Mouse (Mus musculus) midbrain, embryonic 12.5 days (tissue): Measurements from ENCODE around the gene Ppfia3. TPM values are rescaled to one million over a fixed set of nuclear protein-coding genes. Genes with fewer than 3 reads are reported as not detected.
A peak's percentile ranks its signal among the peaks of the same experiment; 100 is the strongest.

Experiments used
- ATAC-seq: fragments of 200-750 bp; cut with Nextera tagmentation; 2 replicates; pipeline ENCODE4 v1.8.0; 2017; ENCODE audit warnings: low read depth, moderate TSS enrichment, moderate library complexity; ENCODE audit not compliant: low FRiP score
- H3K27ac ChIP-seq: fragments of 300-500 bp; sonication (generic); replicated peaks from 2 replicates; pipeline ENCODE4 v1.5.1; 2016; ENCODE audit warnings: mild to moderate bottlenecking
- H3K27me3 ChIP-seq: fragments of 300-500 bp; sonication (generic); 2 replicates; pipeline ENCODE4 v1.6.1; 2016; ENCODE audit warnings: mild to moderate bottlenecking
- H3K36me3 ChIP-seq: fragments of 300-500 bp; sonication (generic); 2 replicates; pipeline ENCODE4 v1.6.1; 2016
- H3K4me1 ChIP-seq: fragments of 300-500 bp; sonication (generic); 2 replicates; pipeline ENCODE4 v1.6.1; 2016
- H3K4me2 ChIP-seq: fragments of 300-500 bp; sonication (generic); replicated peaks from 2 replicates; pipeline ENCODE4 v1.6.1; 2016; ENCODE audit warnings: mild to moderate bottlenecking, moderate library complexity
- H3K4me3 ChIP-seq: fragments of 300-500 bp; sonication (generic); 2 replicates; pipeline ENCODE4 v1.5.1; 2016; ENCODE audit warnings: mild to moderate bottlenecking
- H3K9ac ChIP-seq: fragments of 300-500 bp; sonication (generic); replicated peaks from 2 replicates; pipeline ENCODE4 v1.6.1; 2016; ENCODE audit warnings: mild to moderate bottlenecking, moderate library complexity
- H3K9me3 ChIP-seq: fragments of 300-500 bp; sonication (generic); 2 replicates; pipeline ENCODE4 v1.6.1; 2016; ENCODE audit warnings: mild to moderate bottlenecking
- WGBS: fragments of 180-500 bp; shearing (Covaris S2); methylation state at CpG from one replicate; pipeline ENCODE4 v1.1.7; 2016; 5-methylcytosine and 5-hydroxymethylcytosine counted together
- polyA plus RNA-seq: library from polyadenylated mRNA; unstranded; fragments of >200 nt; fragmentation: Nextera tagmentation; extraction: Ambion mirVana; gene quantifications from 2 replicates; pipeline ENCODE4 v1.2.1, GENCODE M21; 2016

Gene Ppfia3
- polyA plus RNA-seq, 1 experiment from 2014 or later, result 15.0 TPM

DNA sequence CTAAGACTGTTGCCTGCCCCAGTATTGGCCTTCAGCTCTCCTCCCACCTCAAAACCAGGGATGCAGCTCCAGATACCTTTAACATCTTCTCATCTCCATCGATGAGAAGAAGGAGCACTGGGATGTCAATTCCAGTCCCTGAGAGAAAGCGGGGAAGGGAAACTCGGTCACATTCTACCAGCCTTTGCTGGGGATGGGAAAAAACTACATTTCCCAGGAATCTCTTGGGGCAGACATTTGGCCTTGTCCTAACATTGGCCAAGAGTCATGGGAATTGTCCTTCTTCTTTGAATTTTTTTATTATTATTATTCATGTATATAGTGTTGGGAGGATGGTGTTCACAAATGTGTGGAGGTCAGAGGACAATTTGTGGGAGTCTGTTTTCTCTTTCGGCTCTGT lies 44.6 kb downstream of the Ppfia3 start:
- no peak overlapping the region for H3K4me2 ChIP-seq
- no peaks in the 10 kb centered on the region for H3K27me3 ChIP-seq
- 84% methylated on average over 4 of the region's 4 CpGs for WGBS
- H3K9ac ChIP-seq, result no peak overlapping the region
- ATAC-seq, result no peak
- H3K4me1 ChIP-seq, result no peaks in the 10 kb centered on the region
- H3K9me3 ChIP-seq, result no peaks in the 10 kb centered on the region
- no peak overlapping the region for H3K4me3 ChIP-seq
- H3K36me3 ChIP-seq, result 0 out of 2 replicates have a peak, but pooled peaks cover 4% of the 10 kb centered on the region
- no peak overlapping the region for H3K27ac ChIP-seq

DNA sequence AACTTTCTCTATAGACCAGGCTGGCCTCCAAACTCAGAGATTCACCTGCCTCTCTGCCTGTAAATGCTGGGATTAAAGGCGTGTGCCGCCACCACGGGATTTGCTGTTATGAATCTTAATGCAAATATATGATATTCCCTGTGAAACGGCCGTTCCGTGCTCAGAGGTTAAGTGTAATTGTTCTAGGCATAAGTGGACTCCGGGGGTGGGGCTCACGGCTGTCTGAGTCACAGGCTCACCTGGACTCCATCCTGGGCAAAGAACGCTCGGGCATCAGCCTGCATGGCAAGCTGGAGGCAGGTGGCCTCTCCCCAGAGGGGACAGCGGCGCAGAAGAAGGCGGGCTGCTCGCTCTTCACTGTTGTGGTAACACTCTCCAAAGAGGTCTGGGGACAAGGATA lies 50.3 kb downstream of the Ppfia3 start:
- peaks cover 12% of the 10 kb centered on the region; the same call in 1 of the 2 replicates for H3K4me1 ChIP-seq
- no peak overlapping the region for H3K9ac ChIP-seq

DNA sequence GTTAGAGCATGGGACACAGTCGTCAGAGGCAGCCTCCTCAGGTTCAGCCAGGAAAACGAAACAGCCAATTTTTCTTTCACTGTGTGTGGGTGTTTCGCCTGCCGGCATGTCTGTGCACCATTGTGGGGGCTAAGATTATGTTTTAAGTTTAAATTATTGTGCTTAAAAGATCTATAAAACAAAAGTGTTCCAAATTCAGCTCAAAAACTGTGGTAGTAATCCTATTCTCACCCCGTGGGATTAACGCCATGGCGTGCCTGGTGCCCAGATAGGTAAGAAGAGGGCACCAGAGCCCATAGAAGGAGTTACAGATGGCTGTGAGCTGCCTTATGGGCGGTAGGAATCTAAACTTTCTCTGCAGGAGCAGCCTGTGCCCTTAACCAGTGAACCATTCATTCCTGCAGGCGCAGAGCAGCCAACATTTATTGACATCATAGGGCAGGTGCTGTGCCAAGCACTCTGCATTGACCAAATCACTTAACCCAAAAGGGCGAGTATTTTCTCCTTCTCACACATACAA lies 51.6 kb downstream of the Ppfia3 start:
- 86% methylated on average over 10 of the region's 10 CpGs for WGBS
- no peak overlapping the region for H3K4me3 ChIP-seq
- no peaks in the 10 kb centered on the region for H3K36me3 ChIP-seq
- H3K27me3 ChIP-seq, result no peaks in the 10 kb centered on the region
- H3K4me2 ChIP-seq, result no peak overlapping the region
- H3K9me3 ChIP-seq, result no peaks in the 10 kb centered on the region
- H3K4me1 ChIP-seq, result peaks cover 12% of the 10 kb centered on the region; the same call in 1 of the 2 replicates
- H3K27ac ChIP-seq, result no peak overlapping the region
- no peak overlapping the region for H3K9ac ChIP-seq
- no peak for ATAC-seq

More for the DNA sequence above, 50.3 kb downstream of the Ppfia3 start:
- Histone ChIP-seq H3K27me3 (no peaks in the 10 kb centered on the region), H3K4me3 (no peak overlapping the region), H3K36me3 (no peaks in the 10 kb centered on the region), H3K27ac (no peak overlapping the region), H3K4me2 (no peak overlapping the region), H3K9me3 (no peaks in the 10 kb centered on the region)
- WGBS, result 91% methylated on average over 14 of the region's 14 CpGs
- no peak for ATAC-seq

DNA sequence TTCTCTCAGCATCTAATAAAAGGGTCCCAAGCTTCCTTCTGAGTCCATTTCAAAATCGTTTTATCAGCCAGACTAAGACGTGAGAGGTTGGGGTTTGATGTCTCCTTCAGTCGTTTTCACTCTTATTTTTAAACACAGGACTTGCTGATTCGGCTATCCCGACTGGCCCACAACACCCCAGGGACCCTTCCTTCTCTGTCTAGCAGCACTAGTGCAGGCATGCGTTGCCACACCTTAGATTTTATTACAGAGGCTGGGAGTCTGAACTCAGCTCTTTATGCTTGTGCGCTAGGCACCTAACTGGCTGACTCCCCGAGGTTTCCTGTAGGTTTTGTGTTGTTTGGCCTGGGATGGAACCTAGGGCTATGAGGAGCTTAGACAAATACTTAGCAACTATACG lies 53.3 kb downstream of the Ppfia3 start:
- H3K27ac ChIP-seq, result no peak overlapping the region
- H3K9me3 ChIP-seq, result no peaks in the 10 kb centered on the region
- H3K27me3 ChIP-seq, result no peaks in the 10 kb centered on the region
- H3K4me3 ChIP-seq, result no peak overlapping the region
- H3K36me3 ChIP-seq, result no peaks in the 10 kb centered on the region
- no peak for ATAC-seq
- 48% methylated on average over 9 of the region's 9 CpGs for WGBS
- peaks cover 17% of the 10 kb centered on the region; the same call in 1 of the 2 replicates for H3K4me1 ChIP-seq
- no peak overlapping the region for H3K4me2 ChIP-seq
- H3K9ac ChIP-seq, result no peak overlapping the region

DNA sequence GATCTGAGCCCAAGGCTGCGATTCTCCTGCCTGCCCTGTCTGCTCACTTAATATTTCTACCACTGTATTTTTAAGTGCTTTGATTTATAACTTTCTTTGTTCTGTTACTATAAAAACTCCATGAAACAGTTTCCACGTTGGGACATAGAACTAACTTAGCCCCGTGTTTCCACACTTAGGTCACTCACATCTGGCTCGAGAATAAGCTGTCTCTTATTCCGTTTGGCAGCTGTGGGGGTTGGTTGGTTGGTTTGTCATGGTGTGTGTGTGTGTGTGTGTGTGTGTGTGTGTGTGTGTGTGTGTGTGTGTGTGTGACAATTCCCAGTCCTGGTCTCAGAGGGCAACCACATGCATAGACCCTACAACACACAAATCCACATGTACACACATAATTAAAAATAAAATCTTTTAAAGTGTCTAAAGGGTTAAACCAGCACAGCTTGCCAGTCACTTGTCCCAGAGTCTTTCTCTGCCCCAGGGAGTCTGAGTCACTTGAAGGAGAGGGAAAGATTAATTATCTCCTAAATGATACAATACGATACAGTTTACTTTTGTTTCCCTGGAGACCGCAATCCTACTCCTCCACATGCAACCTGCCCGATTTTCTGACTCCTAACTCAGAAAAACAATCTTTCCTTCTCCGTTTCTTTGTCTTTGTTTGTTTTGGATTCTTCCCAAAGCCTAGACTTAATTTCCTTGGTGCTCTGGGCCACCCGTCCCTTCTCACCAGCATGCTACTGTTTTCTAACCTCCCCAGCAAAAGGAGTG lies 53.9 kb downstream of the Ppfia3 start:
- 37% methylated on average over 10 of the region's 10 CpGs for WGBS
- ATAC-seq, result no peak

DNA sequence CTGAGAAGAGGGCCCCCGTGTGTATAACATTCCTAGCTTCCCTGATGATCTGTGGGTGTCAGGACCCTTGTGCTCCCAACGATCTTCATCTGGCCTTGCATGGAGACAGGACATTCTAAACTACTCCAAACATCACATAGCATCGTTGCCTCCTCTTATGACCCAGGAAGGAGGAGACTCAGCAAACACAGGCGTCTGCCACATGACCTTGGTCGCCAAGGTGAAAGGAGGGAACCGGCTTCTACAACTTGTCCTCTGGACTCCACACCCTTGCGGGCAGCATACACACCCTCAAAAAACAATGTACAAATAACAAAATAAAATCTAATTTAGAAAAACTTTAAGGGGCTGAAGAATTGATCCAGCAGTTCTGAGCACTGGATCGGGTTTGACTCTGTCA lies 54.8 kb downstream of the Ppfia3 start:
- Histone ChIP-seq H3K36me3 (no peaks in the 10 kb centered on the region), H3K4me3 (no peak overlapping the region), H3K27me3 (no peaks in the 10 kb centered on the region; the same call in 1 of the 2 replicates), H3K27ac (no peak overlapping the region), H3K9me3 (no peaks in the 10 kb centered on the region), H3K9ac (no peak overlapping the region), H3K4me1 (peaks cover 17% of the 10 kb centered on the region; the same call in 1 of the 2 replicates), H3K4me2 (no peak overlapping the region)
- 68% methylated on average over 8 of the region's 8 CpGs for WGBS
- ATAC-seq, result no peak

More for the DNA sequence above, 53.9 kb downstream of the Ppfia3 start:
- no peak overlapping the region for H3K4me3 ChIP-seq
- H3K4me2 ChIP-seq, result no peak overlapping the region
- H3K4me1 ChIP-seq, result peaks cover 17% of the 10 kb centered on the region; the same call in 1 of the 2 replicates
- no peaks in the 10 kb centered on the region for H3K9me3 ChIP-seq
- no peak overlapping the region for H3K27ac ChIP-seq
- no peaks in the 10 kb centered on the region; the same call in 1 of the 2 replicates for H3K27me3 ChIP-seq
- H3K36me3 ChIP-seq, result no peaks in the 10 kb centered on the region
- H3K9ac ChIP-seq, result no peak overlapping the region

DNA sequence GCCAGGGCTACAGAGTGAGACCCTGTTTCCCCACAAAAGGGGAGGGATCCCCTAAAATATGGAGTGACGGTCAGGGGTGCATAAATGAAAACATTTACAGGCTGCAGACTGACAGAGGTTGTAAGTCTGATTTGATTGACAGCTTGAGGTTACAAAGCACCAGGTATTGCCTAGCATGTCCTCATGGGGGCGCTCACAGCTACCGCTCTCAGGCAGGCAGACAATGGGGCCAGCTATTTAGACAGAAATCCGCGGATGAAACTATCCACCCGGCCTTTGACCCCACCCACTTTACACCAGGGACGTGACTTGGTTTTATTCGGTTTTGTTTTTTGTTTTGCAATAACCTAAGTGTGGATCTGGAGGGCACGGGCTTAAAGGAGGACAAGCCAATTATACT lies 57.4 kb downstream of the Ppfia3 start:
- Histone ChIP-seq H3K9ac (no peak overlapping the region), H3K9me3 (no peaks in the 10 kb centered on the region), H3K36me3 (no peaks in the 10 kb centered on the region), H3K4me1 (peaks cover 25% of the 10 kb centered on the region; the same call in 1 of the 2 replicates), H3K4me3 (no peak overlapping the region), H3K27ac (peak overlapping the region; percentile 39; the same call in 1 of the 2 replicates), H3K4me2 (no peak overlapping the region), H3K27me3 (peaks cover 6% of the 10 kb centered on the region; the same call in 1 of the 2 replicates)
- 11% methylated on average over 9 of the region's 9 CpGs for WGBS
- 0 out of 2 replicates have a peak, but pooled peaks have one; percentile 32 for ATAC-seq

DNA sequence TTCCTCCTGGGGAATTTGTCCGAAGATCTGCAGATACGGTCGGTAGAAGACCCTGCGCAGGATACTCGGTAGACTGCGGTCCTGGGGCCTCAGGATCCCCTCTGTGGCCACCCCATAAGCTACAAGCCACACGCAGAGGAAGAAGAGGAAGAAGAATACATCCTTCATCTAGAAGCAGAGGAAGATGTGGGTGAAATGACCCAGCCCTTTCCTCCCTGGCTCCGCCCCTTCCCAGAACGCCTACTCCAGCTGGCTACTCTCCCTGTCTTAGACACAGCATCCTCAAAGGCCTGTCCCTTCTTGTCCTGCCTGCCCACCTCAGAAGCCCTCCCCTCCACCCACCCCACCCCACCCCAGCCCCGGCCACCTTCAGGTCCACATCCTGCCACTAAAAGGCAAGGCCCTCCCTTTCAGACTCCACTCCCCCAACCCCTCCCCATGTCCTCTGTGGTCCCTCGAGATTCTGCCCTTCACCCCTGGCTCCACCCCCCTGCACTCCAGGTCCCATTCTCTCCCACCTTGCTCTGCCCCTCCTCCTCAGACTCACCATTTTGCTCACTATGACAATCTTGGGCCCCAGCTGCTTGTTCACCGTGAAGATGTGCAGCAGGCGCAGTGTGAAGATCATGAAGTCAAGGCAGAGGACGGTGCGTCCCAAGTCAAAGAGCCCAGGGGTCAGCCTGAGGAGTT lies 58.1 kb downstream of the Ppfia3 start:
- no peaks in the 10 kb centered on the region for H3K9me3 ChIP-seq
- no peak overlapping the region for H3K9ac ChIP-seq
- H3K27me3 ChIP-seq, result peaks cover 14% of the 10 kb centered on the region; the same call in 1 of the 2 replicates
- no peaks in the 10 kb centered on the region for H3K36me3 ChIP-seq
- no peak overlapping the region for H3K4me2 ChIP-seq
- WGBS, result 71% methylated on average over 15 of the region's 15 CpGs
- peaks cover 26% of the 10 kb centered on the region; the same call in 1 of the 2 replicates for H3K4me1 ChIP-seq
- no peak overlapping the region for H3K4me3 ChIP-seq
- ATAC-seq, result no peak
- H3K27ac ChIP-seq, result no peak overlapping the region

DNA sequence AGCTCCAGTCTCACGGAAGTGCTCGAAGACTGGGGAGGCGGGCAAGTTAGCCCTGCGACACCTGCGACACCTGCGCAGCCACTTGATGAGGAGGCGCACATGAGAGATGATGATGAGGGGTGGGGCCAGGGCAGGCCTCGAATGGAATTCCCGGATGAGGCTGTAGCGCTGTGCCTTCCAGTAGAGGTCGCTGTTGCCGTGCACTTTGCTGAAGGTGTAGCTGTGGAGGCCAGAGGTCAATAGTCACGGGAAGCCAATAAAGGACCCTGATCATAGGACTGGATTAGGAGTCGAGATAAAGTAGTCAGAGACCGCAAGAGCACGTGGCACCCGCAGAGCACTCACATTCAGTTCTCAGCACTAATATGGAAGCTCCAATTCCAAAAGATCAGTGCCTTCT lies 61.5 kb downstream of the Ppfia3 start:
- ATAC-seq, result peak; percentile 61
- Histone ChIP-seq H3K36me3 (no peaks in the 10 kb centered on the region), H3K4me1 (peaks cover 18% of the 10 kb centered on the region; the same call in 1 of the 2 replicates), H3K4me3 (peak overlapping the region; percentile 31), H3K4me2 (peak overlapping the region; percentile 51), H3K9ac (peak overlapping the region; percentile 31; the same call in 1 of the 2 replicates), H3K27me3 (peaks cover 15% of the 10 kb centered on the region; the same call in 1 of the 2 replicates), H3K27ac (no peak overlapping the region), H3K9me3 (no peaks in the 10 kb centered on the region)
- 4% methylated on average over 17 of the region's 17 CpGs for WGBS

DNA sequence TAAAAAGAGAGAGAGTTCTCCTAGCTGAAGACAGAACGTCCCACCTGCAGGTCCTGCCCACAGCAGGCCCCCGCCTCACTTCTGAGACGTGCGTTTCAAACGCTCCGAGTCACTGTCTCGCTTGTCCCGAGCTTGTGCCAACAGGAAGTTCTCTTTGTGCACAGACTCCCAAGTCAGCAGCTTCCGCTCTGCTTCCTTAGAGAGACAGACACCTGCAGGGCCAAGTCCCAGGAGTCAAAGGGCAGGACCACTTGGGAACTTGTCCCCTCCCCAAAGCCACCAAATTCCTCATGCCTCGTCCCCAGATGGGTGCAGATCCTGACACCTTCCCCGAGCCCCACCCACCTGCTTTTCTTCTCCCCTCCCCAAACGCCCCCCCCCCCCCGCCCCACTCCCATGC lies 62.0 kb downstream of the Ppfia3 start:
- Histone ChIP-seq H3K36me3 (no peaks in the 10 kb centered on the region), H3K4me1 (peaks cover 18% of the 10 kb centered on the region; the same call in 1 of the 2 replicates), H3K9me3 (no peaks in the 10 kb centered on the region), H3K9ac (peak overlapping the region; percentile 31), H3K27me3 (peaks cover 15% of the 10 kb centered on the region; the same call in 1 of the 2 replicates), H3K27ac (no peak overlapping the region), H3K4me2 (peak overlapping the region; percentile 51), H3K4me3 (peak overlapping the region; percentile 31)
- WGBS, result 14% methylated on average over 12 of the region's 13 CpGs
- 0 out of 2 replicates have a peak, but pooled peaks have one; percentile 8 for ATAC-seq

DNA sequence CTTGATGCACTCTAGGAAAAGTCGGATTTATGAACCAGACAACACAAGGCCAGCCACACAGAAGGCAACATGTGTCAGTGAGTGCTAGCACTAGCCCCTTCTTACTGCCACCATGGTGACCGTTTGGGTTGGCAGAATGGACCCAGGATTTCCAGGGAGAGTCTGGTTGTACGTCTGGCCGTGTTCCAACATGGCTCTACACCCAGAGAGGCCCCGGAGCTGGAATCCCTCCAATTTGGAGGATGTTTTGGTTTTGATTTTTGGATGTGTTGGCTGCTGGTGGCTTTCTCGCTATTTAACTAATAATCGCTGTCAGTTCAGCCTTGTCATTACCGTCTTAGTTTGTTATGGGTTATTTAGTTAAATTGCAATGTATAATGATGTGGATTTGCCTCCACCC lies 64.2 kb downstream of the Ppfia3 start:
- H3K4me1 ChIP-seq, result peaks cover 13% of the 10 kb centered on the region; the same call in 1 of the 2 replicates
- H3K9me3 ChIP-seq, result no peaks in the 10 kb centered on the region
- H3K27me3 ChIP-seq, result peaks cover 15% of the 10 kb centered on the region; the same call in 1 of the 2 replicates
- no peak overlapping the region for H3K4me2 ChIP-seq
- WGBS, result 81% methylated on average over 8 of the region's 8 CpGs
- H3K36me3 ChIP-seq, result no peaks in the 10 kb centered on the region
- no peak for ATAC-seq
- no peak overlapping the region for H3K4me3 ChIP-seq
- H3K27ac ChIP-seq, result no peak overlapping the region
- no peak overlapping the region for H3K9ac ChIP-seq
